Mouse (Mus musculus) lung, adult 10 weeks (tissue): Measurements from ENCODE around the gene Gm4952. TPM values are rescaled to one million over a fixed set of nuclear protein-coding genes. Genes with fewer than 3 reads are reported as not detected.

ENCODE experiments used
- polyA plus RNA-seq: library from polyadenylated mRNA; stranded (reverse); fragments of 350-450 nt; fragmentation: Illumina TruSeq; extraction: RNeasy Lipid Tissue Mini Kit (QIAGEN cat#74804); gene quantifications from one replicate; pipeline ENCODE4 v1.2.3, GENCODE M21; 2014; ENCODE audit warnings: low read depth, low replicate concordance; ENCODE audit not compliant: insufficient read depth

Gene Gm4952
- polyA plus RNA-seq, result not detected

GRCm38 (mm10) chr19:12599674-12600073, at the start of gene Gm4952:
Gene Gm4952, plus strand, starts transcription at chr19:12599974.

GRCm38 (mm10) chr19:12633176-12633575, 33.4 kb downstream of the Gm4952 start, which contains the start of gene Glyat:
Gene Glyat, plus strand, starts transcription at chr19:12633308.

GRCm38 (mm10) chr19:12670139-12670538, 70.4 kb downstream of the Gm4952 start, which contains the start of gene Olfr1442:
Gene Olfr1442, plus strand, starts transcription at chr19:12670439.

GRCm38 (mm10) chr19:12677812-12678211, 78.0 kb downstream of the Gm4952 start, which contains the start of gene Olfr1443:
Gene Olfr1443, plus strand, starts transcription at chr19:12678112.

Other genes starting within 250 kb of the Gm4952 start
- gene Olfr1440, start 212.7 kb upstream of the Gm4952 start, polyA plus RNA-seq, result not detected
- not detected for gene Olfr1441, start 182.5 kb upstream of the Gm4952 start, polyA plus RNA-seq
- not detected for gene Pfpl, start 172.1 kb upstream of the Gm4952 start, polyA plus RNA-seq
- gene Mpeg1, start 139.2 kb upstream of the Gm4952 start, polyA plus RNA-seq, result 54.1 TPM
- 8.0 TPM for gene Dtx4, start 98.5 kb upstream of the Gm4952 start, polyA plus RNA-seq
- gene Fam111a, start 54.2 kb upstream of the Gm4952 start, polyA plus RNA-seq, result 11.4 TPM
- not detected for gene Glyat, start 33.3 kb downstream of the Gm4952 start, polyA plus RNA-seq
- not detected for gene Olfr1442, start 70.5 kb downstream of the Gm4952 start, polyA plus RNA-seq
- gene Olfr1443, start 78.1 kb downstream of the Gm4952 start, polyA plus RNA-seq, result not detected
- gene Keg1, start 95.8 kb downstream of the Gm4952 start, polyA plus RNA-seq, result not detected
- gene Cntf, start 165.7 kb downstream of the Gm4952 start, polyA plus RNA-seq, result 1.2 TPM
- gene Zfp91, start 196.2 kb downstream of the Gm4952 start, polyA plus RNA-seq, result 25.7 TPM
- 7.3 TPM for gene Lpxn, start 196.2 kb downstream of the Gm4952 start, polyA plus RNA-seq
- gene Gm5244, start 246.7 kb downstream of the Gm4952 start, polyA plus RNA-seq, result not detected